Mouse (Mus musculus): ENCODE results near the gene Sash3.

Gene Sash3

GRCm38 (mm10) chrX:48141481-48141880 is 4.8 kb upstream of the Sash3 start:
- no peak for DNase-seq

GRCm38 (mm10) chrX:48143415-48144335 is 2.6 kb upstream of the Sash3 start:
- DNase-seq = no peak

GRCm38 (mm10) chrX:48147226-48147625 is 990 bp downstream of the Sash3 start:
- no peak for DNase-seq

GRCm38 (mm10) chrX:48147741-48148186 is 1.5 kb downstream of the Sash3 start:
- DNase-seq = no peak

DNA sequence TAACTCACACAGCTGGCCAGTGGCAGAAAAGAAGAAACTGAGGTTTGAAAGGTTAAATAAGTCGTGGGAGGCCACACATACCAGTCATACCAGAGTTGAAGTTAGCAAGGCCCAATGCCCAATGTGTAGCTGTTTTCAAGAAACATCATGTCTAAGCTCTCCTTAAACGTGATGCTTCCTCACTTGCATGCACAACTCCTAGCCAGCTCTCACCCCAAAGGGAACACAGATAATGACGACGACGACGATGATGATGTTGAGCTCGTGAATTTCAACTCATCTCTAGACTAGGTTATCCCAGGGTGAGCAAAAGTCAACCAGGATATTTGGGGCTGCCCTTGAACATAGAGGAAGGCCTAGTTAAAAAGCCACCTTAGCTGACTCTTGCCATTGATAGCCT is 5.9 kb downstream of the Sash3 start:
- no peak for DNase-seq

GRCm38 (mm10) chrX:48153414-48153813 is 7.2 kb downstream of the Sash3 start:
- no peak for DNase-seq

DNA sequence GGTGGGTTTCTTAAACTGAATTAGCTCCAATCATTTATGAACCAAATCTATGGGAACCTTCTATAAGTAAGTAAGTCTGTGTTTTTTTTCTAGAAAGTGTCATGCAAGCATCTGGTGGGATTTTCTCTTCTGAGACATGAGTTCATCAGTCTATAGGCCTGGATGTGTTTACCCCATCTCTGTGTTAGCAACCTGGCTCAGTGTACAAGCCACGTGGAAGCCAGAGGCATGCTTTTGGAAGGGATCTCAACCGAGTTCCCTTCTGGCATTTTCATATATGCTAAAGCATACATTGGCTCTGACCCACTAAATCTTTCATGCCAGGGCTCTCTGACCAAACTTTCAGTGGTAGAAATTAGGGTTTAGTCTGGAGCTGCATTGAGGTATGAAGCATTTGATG is 7.7 kb downstream of the Sash3 start:
- no peak for DNase-seq

GRCm38 (mm10) chrX:48155489-48155888 is 9.3 kb downstream of the Sash3 start:
- DNase-seq = no peak

GRCm38 (mm10) chrX:48157396-48157795 is 11.2 kb downstream of the Sash3 start:
- DNase-seq = no peak

GRCm38 (mm10) chrX:48158229-48158919 is 12.1 kb downstream of the Sash3 start:
- DNase-seq = no peak

- DNase-seq = no peak
These were observed 23.7 kb downstream of the Sash3 start for GRCm38 (mm10) chrX:48169892-48170291.

DNA sequence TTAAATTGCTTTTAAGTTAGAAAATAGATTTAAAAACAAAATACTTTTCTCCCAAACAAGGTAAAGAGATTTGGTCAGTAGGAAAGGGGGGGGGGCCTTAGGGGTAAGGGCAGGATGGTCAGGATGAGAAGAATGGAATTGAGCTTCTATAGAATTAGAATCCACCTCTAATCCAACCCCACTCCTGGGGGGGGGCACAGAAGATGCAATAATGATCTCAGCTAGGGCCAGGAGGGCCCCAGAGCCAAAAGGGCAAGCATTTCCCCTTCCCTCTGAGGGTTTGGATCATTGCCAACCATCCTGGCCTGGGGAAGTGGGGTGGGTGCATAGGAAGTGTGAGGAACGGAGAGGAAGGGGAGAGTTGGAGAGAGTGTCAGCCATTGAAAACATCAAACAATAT is 24.1 kb downstream of the Sash3 start:
- no peak for DNase-seq

DNA sequence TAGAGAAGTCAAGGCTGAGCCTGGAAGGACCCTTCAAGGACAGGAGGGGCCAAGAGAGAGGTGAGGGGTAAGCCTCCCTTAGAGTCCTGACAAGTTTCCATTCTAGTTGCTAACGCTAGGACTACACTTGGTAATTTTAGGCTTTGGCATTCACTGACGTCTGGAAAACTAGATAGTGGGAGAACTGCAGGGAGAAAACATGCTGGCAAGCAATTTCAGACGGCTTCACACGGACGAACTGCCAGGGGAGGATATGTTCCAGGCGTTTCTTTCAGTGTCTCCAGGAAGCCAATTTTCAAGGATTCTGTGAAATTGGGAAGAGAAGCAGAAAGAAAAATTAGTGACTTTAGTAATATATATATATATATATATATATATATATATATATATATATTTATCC is 35.6 kb downstream of the Sash3 start:
- DNase-seq = no peak

DNA sequence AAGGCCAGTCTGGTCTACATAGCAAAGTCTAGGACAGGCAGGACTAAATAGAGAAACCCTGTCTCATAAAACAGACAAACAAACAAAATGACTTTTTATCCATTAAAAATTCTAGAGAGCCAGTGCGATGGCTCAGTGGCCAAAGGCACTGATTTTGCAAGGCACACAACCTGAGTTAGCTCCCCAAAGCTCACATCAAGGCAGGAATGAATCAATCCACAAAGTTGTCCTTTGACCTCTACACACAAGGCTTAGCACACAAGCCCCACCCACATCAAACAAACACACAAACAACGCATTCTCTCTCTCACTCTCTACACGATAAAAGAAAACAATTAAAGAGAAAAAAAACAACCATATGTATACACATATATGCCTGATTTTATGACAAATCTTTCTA is 38.5 kb downstream of the Sash3 start:
- no peak for DNase-seq

DNA sequence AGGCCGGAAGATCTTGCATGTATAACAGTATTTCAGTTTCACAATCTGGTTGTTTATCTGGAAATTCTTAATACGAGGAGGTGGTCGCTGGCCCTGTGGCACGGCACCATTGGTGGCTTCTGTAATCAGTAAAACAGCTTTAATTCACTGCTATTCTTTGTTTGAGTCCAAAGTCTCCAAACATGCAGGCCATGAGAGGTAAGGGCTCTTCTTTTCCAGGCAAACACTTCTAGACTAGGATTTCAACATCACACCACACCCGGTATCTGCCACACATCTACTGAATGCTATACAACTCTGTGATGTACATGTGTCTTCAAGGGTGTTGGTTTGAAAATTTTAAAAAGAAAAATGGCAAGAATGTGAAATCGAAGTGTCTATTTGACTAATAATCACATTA is 45.0 kb downstream of the Sash3 start:
- DNase-seq = no peak

DNA sequence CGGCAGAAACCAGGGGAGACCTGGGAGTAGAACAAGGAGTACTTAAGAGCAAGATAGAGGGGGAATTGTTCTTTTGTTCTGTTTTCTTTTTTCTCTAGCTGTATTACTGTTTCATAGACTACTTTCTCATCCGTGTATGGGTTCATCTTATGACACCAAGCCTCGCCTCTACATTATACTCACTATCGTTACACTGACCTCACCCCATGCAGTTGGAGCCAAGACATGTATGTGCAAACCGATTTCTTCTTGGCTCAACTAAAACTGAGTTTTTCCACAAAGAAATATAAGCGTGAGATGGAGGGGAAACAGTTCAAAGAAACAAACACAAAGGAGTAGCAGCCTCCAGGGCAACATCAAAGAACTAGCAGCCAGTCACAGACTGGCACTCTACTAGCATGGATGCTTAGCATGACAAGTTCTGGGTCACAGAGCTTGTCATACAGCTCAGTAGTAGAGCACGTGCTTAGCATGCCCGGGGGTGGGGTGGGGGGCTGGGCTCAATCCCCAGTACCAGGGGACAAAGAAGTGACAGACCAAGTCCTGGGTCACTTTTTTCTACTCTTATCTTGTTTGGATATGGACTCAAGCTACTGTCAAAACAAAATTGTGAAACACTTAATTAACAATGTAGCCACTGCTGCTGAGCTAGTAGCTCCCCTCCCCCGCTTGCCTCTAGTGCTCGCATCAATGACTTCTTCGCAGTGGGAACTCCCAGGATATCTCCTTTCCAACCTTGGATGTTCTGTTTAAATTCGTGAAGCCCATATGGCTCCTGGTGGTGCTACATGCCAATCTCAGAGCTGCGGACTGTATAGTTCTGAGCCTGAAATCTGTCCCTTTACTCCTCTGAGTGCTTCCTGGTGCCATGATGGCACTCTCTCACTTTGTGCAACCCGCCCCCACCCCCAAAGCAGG is 47.3 kb downstream of the Sash3 start:
- no peak for DNase-seq

DNA sequence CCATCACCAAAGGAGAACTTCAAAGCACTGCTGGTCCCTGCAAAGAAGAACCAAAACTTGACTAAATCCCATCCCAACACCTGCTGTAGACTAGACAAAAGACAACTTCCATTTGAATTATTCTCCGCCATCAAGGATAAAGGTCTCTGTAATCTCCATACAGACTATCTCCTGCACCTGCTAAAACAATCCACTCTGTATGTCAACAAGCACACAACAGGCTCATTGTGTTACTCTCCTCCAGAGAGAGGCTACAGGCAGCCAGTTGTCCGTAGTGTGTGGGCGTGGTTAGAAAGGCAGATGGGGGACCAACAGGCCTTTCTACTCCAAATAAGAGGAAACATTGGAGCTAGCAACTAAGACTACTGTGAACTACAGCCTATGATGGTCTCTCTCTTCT is 51.6 kb downstream of the Sash3 start:
- DNase-seq = no peak

DNA sequence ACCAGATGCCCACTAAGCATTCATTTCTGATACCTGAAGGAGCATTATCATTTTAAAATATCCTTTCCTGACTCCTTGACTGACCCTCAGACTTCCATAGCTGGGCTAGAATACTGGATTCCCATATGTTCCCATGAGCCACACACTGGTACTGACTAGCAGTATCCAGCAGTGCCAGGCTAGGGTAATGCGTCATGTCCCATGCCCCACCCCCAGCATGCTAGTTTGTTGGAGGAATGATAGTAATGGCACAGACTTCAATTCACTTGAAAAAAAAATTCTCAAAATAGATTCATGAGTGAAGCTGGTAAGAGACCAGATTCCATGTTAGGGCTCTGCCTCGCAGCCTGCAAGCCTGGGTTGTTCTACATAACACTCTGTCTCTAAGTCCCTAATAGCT is 52.8 kb downstream of the Sash3 start:
- no peak for DNase-seq

DNA sequence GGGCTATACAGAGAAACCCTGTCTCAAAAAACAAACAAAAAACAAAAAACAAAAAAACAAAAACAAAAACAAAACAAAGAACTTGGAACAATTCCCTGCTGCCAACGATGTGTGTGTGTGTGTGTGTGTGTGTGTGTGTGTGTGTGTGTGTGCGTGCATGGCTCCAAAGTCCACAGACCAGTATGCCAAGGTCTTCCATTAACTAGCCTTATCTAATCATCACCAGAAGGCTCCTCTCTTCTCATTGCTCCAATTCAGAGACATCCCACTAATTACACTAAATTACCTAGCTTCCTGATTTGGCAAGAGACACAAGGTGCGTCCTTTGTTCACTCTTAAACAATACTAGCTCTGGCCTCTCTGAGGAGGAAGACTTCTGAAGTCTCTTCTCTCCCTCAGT is 54.5 kb downstream of the Sash3 start:
- no peak for DNase-seq

DNA sequence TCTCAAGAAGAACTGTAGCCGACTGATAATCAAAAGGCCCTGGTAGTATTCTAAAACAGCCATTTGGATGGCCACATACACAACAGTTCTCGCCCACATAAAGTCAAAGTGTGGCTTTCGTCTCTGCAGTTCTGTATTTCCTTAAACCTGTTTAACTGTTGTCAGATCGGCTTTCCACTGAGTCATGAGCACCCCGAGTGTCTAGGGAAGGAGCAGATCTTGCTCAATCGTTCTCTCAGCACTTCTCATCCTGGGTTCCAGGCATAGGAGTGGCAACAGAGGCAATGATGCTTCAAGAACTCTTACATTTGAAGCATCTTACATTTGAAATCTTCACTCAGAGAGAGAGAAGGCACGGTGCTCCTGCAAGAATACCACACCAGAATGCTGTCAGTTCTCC is 55.7 kb downstream of the Sash3 start:
- DNase-seq = no peak

- DNase-seq = no peak
These were observed 56.2 kb downstream of the Sash3 start for GRCm38 (mm10) chrX:48202436-48202835.

DNA sequence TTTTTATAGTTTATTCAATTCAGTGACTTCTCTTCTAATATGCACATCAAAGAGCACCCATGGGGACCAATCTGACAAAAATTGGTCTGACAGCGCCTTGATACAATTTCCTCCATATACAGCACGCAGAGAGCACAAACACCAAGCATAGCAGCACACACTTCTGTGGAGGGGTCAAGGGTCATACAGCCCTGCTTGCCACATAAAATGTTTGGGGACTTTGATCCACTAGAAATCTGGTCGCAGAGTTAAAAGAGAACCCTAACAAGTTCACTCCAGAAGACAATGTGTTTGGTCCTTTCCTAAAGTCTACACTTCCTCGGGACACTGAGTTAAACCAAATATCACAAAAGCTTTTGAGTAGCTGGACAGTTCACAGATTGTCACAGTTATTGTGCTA is 56.8 kb downstream of the Sash3 start:
- DNase-seq = no peak

DNA sequence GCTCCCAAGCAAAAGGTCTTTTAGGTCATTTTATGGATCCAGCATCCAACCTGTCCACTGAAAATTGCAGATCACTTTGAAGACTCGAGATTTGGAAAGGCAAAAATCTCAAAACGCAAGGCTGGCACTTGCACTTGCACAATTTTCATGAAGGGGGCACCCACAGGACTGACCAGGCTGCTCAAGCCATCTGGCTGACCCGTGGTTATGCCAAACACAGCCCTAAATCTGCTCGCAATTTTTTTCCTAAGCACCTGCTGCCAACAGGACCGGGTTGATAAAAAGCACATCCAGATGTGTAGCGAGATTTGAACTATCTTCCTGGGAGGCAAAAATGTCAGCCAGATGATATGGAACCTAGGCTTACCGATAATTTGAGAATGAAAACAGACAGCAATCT is 57.5 kb downstream of the Sash3 start:
- no peak for DNase-seq
